Mouse (Mus musculus) heart, embryonic 14.5 days (tissue): ENCODE results near the gene Adamts14. TPM values are rescaled to one million over a fixed set of nuclear protein-coding genes. Genes with fewer than 3 reads are reported as not detected.

Experiments used
- ATAC-seq: fragments of 200-750 bp; cut with Nextera tagmentation; 2 replicates; pipeline ENCODE4 v1.8.0; 2017; ENCODE audit warnings: low read depth, moderate TSS enrichment; ENCODE audit not compliant: insufficient number of reproducible peaks, insufficient read depth, low FRiP score
- H3K27ac ChIP-seq, 2 experiments: fragments of 200-500 bp in 1 of 2; fragments of 300-500 bp in 1 of 2; sonication (generic) in 1 of 2; replicated peaks in 1 of 2; 2 replicates each; pipeline ENCODE4 v1.5.1; 2012 to 2014; ENCODE audit warnings: low read depth in 2 of 2, low read length in 2 of 2, control low read depth in 1 of 2, mild to moderate bottlenecking in 1 of 2, mixed read lengths in 1 of 2; ENCODE audit not compliant: control insufficient read depth in 1 of 2, insufficient read depth in 1 of 2
- H3K27me3 ChIP-seq: fragments of 300-500 bp; sonication (generic); 2 replicates; pipeline ENCODE4 v1.6.1; 2014; ENCODE audit warnings: mild to moderate bottlenecking, low read length, control low read depth; ENCODE audit not compliant: control insufficient read depth, insufficient read depth
- H3K36me3 ChIP-seq: fragments of 300-500 bp; sonication (generic); 2 replicates; pipeline ENCODE4 v1.6.1; 2014; ENCODE audit warnings: mild to moderate bottlenecking, control low read depth, low read length, mixed read lengths; ENCODE audit not compliant: control insufficient read depth, insufficient read depth
- H3K4me1 ChIP-seq, 2 experiments: fragments of 200-500 bp in 1 of 2; fragments of 300-500 bp in 1 of 2; sonication (generic) in 1 of 2; 2 replicates each; pipeline ENCODE4 v1.6.1; 2012 to 2014; ENCODE audit warnings: low read length in 2 of 2, control low read depth in 1 of 2, mixed read lengths in 1 of 2; ENCODE audit not compliant: control insufficient read depth in 2 of 2, insufficient read depth in 2 of 2
- H3K4me2 ChIP-seq: fragments of 300-500 bp; sonication (generic); 2 replicates; pipeline ENCODE4 v1.6.1; 2014; ENCODE audit warnings: mild to moderate bottlenecking, low read length
- H3K4me3 ChIP-seq, 2 experiments: fragments of 200-500 bp in 1 of 2; fragments of 300-500 bp in 1 of 2; sonication (generic) in 1 of 2; 2 replicates each; pipeline ENCODE4 v1.5.1; 2012 to 2014; ENCODE audit warnings: low read length in 2 of 2, mild to moderate bottlenecking in 2 of 2, control low read depth in 1 of 2, low read depth in 1 of 2, moderate library complexity in 1 of 2; ENCODE audit not compliant: control insufficient read depth in 1 of 2, insufficient read depth in 1 of 2
- H3K9ac ChIP-seq: fragments of 300-500 bp; sonication (generic); 2 replicates; pipeline ENCODE4 v1.6.1; 2014; ENCODE audit warnings: mild to moderate bottlenecking, low read length
- H3K9me3 ChIP-seq: fragments of 300-500 bp; sonication (generic); 2 replicates; pipeline ENCODE4 v1.6.1; 2016; ENCODE audit warnings: low read length, control low read depth; ENCODE audit not compliant: control insufficient read depth
- WGBS: fragments of 180-500 bp; shearing (Covaris S2); extraction: QIAGEN DNeasy Blood & Tissue Kit; methylation state at CpG from one replicate; pipeline ENCODE4 v1.1.7; 2014; 5-methylcytosine and 5-hydroxymethylcytosine counted together
- polyA plus RNA-seq: library from polyadenylated mRNA; unstranded; fragments of >200 nt; fragmentation: Nextera tagmentation; extraction: Ambion mirVana; gene quantifications from 2 replicates; pipeline ENCODE4 v1.2.1, GENCODE M21; 2014

Adamts14 gene
- polyA plus RNA-seq, 1 experiment from 2014 or later: 1.1 TPM

DNA sequence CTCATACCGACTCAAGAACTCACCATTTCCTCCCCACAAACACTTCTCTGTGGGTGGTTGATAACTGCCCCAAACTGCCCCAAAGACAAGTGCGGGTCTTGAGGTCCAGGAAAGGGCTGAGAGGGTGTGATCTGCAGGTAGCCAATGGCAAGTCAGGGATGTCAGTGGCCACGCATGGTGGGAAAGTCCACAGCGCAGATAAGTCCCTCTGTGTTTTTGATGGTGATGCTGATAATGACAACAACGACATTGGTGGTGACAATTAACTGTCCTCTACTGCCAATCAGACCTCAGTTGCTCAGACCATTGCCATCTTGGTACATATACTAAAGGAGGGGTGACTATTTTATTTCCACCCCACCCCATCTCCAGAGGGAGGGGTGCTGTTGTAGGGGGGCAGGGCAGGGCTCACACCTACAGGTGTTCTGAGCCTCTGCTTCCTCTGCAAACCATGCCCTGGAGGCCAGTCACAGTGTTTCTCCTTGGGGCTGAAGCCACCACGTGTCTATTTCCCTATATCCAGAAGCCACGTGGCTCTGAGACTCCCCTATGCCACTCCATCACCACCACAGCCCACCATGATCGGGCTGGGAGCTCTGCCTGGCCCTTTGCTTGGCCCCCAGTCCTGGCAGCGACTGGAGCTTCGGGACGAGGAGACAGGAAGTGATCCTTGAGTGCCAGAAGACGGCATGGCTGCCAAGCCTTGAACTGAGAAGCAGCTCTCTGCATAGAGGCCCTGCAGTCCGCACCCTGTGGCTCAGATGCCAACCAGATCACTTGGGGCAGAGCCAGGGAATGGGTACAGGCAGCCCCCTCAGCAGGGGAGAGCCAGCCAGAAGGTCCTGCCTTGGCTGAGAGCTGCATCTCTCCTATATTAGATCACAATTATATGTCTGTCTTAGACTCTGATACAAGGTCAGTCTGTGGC, 11.7 kb downstream of the Adamts14 start:
- no peaks in the 10 kb centered on the region for H3K9me3 ChIP-seq
- no peak overlapping the region for H3K9ac ChIP-seq
- H3K4me1 ChIP-seq: 0 out of 4 replicates have a peak, but pooled peaks cover 0 to 6% of the 10 kb centered on the region in 2 experiments
- no peak overlapping the region for H3K4me3 ChIP-seq
- 60% methylated on average over 13 of the region's 13 CpGs for WGBS
- H3K27me3 ChIP-seq: no peaks in the 10 kb centered on the region
- H3K36me3 ChIP-seq: no peaks in the 10 kb centered on the region
- no peak for ATAC-seq
- H3K27ac ChIP-seq: no peak overlapping the region
- H3K4me2 ChIP-seq: no peak overlapping the region

DNA sequence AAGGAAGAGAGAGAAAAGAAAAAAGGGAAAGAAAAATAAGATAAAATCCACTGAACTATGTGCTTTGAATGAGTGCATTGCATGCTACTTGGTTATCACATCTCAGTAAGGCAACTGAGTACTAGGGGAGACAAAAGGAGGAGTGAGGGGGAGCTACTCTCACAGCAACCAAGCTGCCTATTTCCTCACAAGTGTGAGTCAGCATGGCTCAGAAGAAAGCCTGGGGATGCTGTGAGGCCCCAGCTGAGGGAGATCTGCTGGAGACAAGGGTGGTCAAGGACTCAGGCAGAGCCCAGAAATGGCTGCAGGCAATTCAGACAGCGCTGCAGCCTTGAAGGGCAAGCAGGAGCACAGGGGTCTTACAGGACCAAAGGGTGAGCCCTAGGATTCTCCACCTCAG, 15.1 kb downstream of the Adamts14 start:
- no peak overlapping the region for H3K9ac ChIP-seq
- H3K27ac ChIP-seq: no peak overlapping the region
- no peak overlapping the region for H3K4me3 ChIP-seq
- no peaks in the 10 kb centered on the region for H3K36me3 ChIP-seq
- H3K4me1 ChIP-seq: 0 out of 4 replicates have a peak, but pooled peaks cover 0 to 6% of the 10 kb centered on the region in 2 experiments
- H3K27me3 ChIP-seq: no peaks in the 10 kb centered on the region
- peaks cover 3% of the 10 kb centered on the region; the same call in 1 of the 2 replicates for H3K9me3 ChIP-seq
- H3K4me2 ChIP-seq: no peak overlapping the region
- no peak for ATAC-seq
- WGBS: 81% methylated on average over 1 of the region's 1 CpGs

DNA sequence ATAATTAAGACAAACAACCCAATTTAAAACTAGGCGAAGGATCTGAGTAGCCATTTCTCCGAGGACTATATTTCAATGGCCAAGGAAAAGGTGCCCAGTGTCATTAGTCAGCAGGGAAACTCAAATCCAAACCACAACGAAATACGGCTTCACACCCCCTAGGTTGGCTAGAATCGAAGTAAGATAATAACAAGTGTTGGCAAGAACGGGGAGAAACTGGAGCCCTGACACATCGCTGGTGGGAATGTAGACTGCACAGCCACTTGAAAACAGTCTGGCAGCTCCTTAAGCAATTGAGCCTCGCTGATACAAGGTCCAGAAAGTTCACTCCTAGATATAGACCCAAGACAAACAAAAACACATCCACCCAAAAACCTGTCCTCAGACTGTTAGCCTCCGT, 16.6 kb downstream of the Adamts14 start:
- no peaks in the 10 kb centered on the region for H3K36me3 ChIP-seq
- peaks cover 3% of the 10 kb centered on the region; the same call in 1 of the 2 replicates for H3K9me3 ChIP-seq
- no peak for ATAC-seq
- no peak overlapping the region for H3K9ac ChIP-seq
- H3K27ac ChIP-seq: no peak overlapping the region
- H3K4me2 ChIP-seq: no peak overlapping the region
- 89% methylated on average over 9 of the region's 9 CpGs for WGBS
- H3K4me3 ChIP-seq: no peak overlapping the region
- H3K4me1 ChIP-seq: 0 out of 4 replicates have a peak, but pooled peaks cover 0 to 6% of the 10 kb centered on the region in 2 experiments
- no peaks in the 10 kb centered on the region for H3K27me3 ChIP-seq

DNA sequence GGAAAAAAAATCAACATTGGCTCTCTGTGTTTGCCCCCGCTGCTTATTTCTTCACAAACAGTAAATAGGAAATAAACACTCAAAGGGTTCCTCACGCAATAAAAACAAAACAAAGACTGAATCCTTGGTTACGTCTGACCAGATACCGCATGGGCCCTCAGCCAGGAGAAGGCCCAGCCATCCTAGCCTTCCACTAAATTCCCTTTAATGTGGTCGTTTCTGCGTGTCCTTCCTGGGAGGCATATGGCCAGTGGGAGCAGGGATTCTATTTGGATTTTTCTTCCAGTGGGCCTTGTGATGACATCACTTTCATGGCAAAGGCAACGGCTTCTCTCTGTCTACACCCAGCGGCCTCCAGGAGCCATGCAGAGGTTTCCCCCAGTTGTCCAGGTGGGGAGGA, 18.0 kb downstream of the Adamts14 start:
- H3K9ac ChIP-seq: no peak overlapping the region
- H3K4me3 ChIP-seq: no peak overlapping the region
- no peaks in the 10 kb centered on the region for H3K36me3 ChIP-seq
- no peak for ATAC-seq
- H3K4me1 ChIP-seq: 0 out of 4 replicates have a peak, but pooled peaks cover 0 to 3% of the 10 kb centered on the region in 2 experiments
- no peaks in the 10 kb centered on the region for H3K27me3 ChIP-seq
- WGBS: 81% methylated on average over 8 of the region's 8 CpGs
- H3K27ac ChIP-seq: no peak overlapping the region
- no peak overlapping the region for H3K4me2 ChIP-seq
- H3K9me3 ChIP-seq: peaks cover 3% of the 10 kb centered on the region; the same call in 1 of the 2 replicates

DNA sequence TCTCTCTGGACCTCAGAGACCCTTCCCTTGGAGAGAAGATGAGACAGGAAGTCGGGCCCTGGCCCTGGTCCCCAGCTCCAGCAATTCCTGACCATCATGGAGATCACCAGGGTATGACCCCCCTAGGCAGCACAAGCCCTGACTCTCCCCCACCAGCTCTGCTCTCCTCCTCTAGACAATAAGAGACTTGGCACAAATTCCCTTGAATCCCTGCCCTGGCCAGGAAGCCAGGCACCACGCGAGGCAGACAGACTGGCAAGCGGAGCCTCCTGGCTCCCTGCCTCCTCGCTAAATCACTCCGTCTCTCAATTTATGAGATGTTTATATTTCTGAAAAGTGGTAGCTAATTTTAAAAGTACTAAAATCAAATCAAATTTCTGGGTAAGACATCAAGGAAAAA, 18.5 kb downstream of the Adamts14 start:
- Histone ChIP-seq H3K9me3 (peaks cover 3% of the 10 kb centered on the region; the same call in 1 of the 2 replicates), H3K27me3 (no peaks in the 10 kb centered on the region), H3K4me1 (no peaks in the 10 kb centered on the region), H3K4me3 (no peak overlapping the region), H3K9ac (no peak overlapping the region), H3K27ac (no peak overlapping the region), H3K4me2 (no peak overlapping the region), H3K36me3 (no peaks in the 10 kb centered on the region)
- no peak for ATAC-seq
- WGBS: 77% methylated on average over 6 of the region's 6 CpGs

DNA sequence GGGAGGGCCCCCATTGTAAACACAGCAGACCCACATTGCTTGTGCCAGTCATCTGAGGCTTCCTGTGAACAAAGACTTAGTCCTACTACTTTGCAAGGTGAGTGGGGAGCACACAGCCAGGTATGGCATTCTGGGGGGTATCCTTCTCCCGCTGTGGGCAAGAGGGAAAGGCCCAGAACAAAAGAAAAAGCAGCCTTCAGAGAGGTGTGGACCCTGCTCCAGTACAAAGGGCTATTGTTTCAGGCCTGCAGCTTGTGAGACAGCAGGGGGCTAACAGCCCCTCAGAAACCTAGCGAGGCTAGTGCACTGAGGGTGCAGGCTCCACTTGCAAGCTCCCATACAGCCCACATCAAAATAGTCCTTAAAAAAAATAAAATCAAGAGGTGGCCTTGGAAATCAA, 23.3 kb downstream of the Adamts14 start:
- ATAC-seq: no peak
- H3K9ac ChIP-seq: no peak overlapping the region
- 85% methylated on average over 2 of the region's 2 CpGs for whole genome bisulfite sequencing
- H3K27ac ChIP-seq: no peak overlapping the region
- no peaks in the 10 kb centered on the region for H3K36me3 ChIP-seq
- H3K4me2 ChIP-seq: no peak overlapping the region
- peaks cover 3% of the 10 kb centered on the region; the same call in 1 of the 2 replicates for H3K9me3 ChIP-seq
- no peaks in the 10 kb centered on the region for H3K27me3 ChIP-seq
- no peak overlapping the region for H3K4me3 ChIP-seq
- no peaks in the 10 kb centered on the region; a peak in 1 of 4 replicates for H3K4me1 ChIP-seq

DNA sequence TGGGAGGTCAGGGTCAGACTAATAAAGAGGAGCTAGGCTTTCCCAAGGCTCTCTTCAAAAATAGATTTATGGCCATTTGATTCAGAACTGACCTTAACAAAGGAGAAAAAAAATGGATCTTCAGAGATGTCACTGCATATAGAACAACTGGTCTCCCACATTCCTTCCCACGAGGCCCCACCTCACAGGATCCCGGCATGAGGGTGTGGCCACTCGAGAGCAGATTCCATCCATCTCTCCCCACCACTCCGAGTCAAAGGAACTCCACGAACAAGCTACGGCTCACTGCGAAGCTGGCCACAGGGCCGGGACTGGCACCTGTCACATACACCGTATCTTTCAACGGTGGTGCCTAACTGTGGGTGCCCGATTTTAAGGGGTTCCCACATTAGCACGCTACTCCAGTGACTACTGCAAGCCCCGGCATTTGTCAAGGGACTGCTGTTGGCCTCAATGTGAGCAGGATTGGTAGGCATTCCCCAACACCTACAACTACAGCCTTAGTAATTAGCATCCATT, 24.6 kb downstream of the Adamts14 start:
- Histone ChIP-seq H3K27ac (no peak overlapping the region), H3K9ac (no peak overlapping the region), H3K4me1 (no peaks in the 10 kb centered on the region; a peak in 1 of 4 replicates), H3K36me3 (no peaks in the 10 kb centered on the region), H3K4me3 (no peak overlapping the region), H3K27me3 (no peaks in the 10 kb centered on the region), H3K4me2 (no peak overlapping the region), H3K9me3 (peaks cover 2% of the 10 kb centered on the region; the same call in 1 of the 2 replicates)
- 71% methylated on average over 13 of the region's 13 CpGs for WGBS
- ATAC-seq: no peak
